Mouse (Mus musculus): ENCODE measurements around the gene Zfp622.
"Not testable (repeated sequence)": the region's sequence is repeated elsewhere in the genome, so short reads cannot be mapped to it uniquely, and the experiment has no call there.

Gene Zfp622

GRCm38 (mm10) chr15:25971596-25971995 lies 12.6 kb upstream of the Zfp622 start:
- DNase-seq (ENCODE audit: low spot score) = no peak

- no peak for DNase-seq (ENCODE audit: low spot score)
Observed at GRCm38 (mm10) chr15:25972758-25973157, 11.4 kb upstream of the Zfp622 start.

- no peak for DNase-seq (ENCODE audit: low spot score)
Observed at GRCm38 (mm10) chr15:25974352-25974751, 9.8 kb upstream of the Zfp622 start.

GRCm38 (mm10) chr15:25975810-25976209 lies 8.4 kb upstream of the Zfp622 start:
- no peak for DNase-seq (ENCODE audit: low spot score)

DNA sequence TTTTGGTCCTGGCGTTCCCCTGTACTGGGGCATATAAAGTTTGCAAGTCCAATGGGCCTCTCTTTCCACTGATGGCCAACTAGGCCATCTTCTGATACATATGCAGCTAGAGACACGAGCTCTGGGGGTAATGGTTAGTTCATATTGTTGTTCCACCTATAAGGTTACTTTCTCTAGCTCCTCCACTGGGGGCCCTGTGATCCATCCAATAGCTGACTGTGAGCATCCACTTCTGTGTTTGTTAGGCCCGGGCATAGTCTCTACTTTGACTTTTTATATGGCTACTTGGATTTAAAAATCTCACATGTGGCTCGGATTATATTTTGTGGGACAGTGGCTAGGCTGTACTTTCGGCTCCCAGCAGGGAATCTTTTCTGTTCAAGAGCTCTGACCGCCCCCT lies 552 bp upstream of the Zfp622 start:
- not testable (repeated sequence) for DNase-seq (ENCODE audit: low spot score)

GRCm38 (mm10) chr15:25984734-25985492 lies 747 bp downstream of the Zfp622 start:
- DNase-seq (ENCODE audit: low spot score) = peak; percentile 9

DNA sequence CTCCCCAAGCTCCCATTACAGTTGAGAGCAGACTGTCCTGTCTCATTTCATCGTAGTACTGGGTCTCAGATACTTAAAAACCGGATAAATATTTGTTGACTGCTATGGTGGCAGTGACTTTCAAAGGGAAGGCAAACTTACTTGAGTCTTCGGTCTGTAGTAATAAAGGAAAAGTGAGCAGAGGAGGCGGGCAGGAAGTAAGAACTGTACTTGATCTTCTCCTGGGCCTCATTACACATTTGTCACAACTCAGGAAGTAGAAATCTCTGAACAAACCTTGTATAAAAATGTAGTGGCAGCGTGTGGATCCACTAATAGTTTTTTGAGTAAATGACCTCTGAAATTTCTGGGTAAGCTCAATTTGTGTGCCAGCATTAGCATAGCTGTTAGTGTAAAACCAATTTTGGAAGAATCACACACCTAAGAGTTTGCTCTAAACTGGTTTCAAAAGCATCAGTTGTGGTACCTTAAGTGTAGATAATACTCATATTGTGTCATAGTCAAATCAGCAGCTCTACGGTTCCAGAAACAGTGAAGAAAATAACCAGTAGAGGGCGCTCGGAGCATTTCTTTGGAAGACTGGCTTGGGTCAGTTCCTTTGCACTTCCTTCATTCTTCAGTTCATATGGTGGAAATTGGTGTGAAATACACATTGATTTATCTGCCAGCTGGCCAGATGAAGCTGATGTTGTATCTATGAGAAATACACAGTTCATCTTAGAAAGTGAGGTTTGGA lies 9.0 kb downstream of the Zfp622 start:
- DNase-seq (ENCODE audit: low spot score) = no peak

GRCm38 (mm10) chr15:25995521-25995920 lies 11.4 kb downstream of the Zfp622 start:
- DNase-seq (ENCODE audit: low spot score) = no peak

- DNase-seq (ENCODE audit: low spot score) = not testable (repeated sequence)
Observed at GRCm38 (mm10) chr15:25999545-25999944, 15.4 kb downstream of the Zfp622 start.

GRCm38 (mm10) chr15:26008621-26009020 lies 24.5 kb downstream of the Zfp622 start:
- DNase-seq (ENCODE audit: low spot score) = no peak

- DNase-seq (ENCODE audit: low spot score) = no peak
Observed at GRCm38 (mm10) chr15:26012891-26013290, 28.7 kb downstream of the Zfp622 start.

DNA sequence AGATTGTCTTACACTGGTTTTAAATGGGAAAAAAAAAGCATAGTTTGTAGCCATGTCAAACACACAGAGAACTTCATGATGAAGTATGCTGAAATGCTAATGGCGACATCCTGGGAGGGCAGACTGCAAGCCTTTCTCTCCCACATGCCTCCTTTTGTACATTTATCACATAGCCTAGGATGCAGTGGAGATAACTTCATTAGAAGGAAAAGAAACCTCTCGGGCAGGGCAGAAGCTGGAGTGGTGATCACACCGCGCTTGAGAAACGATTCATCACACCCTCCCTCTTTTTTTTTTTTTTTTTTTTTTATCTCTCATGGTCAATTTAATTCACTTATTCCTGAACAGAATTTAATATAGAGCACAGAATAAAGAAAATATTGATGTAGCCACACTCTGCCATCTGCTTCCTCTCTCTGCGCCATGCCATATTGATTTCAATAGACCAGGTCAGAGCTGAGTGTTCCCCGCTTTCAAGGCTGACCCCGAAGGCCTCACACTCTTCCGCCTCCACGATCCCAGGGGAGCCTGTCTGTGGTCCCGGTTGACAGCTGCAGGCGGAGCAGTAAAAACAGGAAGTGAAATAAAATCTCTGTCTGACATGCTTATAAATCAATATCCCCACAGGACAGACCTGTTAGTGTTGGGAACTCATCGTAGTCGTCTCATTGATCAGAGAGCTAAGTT lies 32.0 kb downstream of the Zfp622 start:
- DNase-seq (ENCODE audit: low spot score) = no peak

- no peak for DNase-seq (ENCODE audit: low spot score)
Observed at GRCm38 (mm10) chr15:26021721-26022120, 37.6 kb downstream of the Zfp622 start.

GRCm38 (mm10) chr15:26022636-26023035 lies 38.5 kb downstream of the Zfp622 start:
- no peak for DNase-seq (ENCODE audit: low spot score)

DNA sequence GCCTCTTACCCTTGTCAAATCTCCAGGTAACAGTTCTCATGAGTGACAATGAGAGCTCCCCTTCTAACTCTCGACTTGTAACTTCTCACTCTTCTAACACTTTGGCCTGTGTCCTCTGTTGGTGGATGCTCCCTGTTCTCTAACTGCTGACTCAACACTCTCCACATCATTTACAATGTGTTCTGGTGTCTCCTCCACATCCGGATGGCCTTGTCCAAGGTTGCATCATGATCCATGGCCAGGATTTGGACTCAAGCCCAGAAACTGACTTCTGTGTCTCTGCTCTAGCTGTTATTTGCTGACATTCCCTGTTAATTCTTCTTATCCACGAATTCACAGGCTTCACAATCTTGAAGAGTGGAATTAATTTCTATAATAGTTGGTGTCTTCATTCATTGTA lies 47.5 kb downstream of the Zfp622 start:
- DNase-seq (ENCODE audit: low spot score) = no peak

DNA sequence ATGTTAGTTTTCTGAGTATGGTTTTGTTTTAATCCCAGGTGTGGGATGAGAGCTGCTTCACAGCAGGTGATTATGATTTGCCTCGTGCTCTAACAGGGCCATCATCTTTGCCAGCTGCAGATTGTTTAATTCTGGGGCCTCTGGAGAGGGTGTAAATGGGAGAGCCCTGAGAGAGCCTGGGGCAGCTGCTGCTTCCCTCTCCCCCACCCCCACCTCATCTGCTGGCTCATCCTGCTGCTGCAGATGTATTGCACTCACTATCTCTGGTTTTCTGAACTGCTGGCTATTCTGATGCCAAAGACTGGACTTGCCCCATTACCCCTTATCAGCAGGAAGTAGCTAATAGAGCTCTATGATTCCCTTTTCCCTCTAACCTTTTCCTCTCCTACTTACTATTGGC lies 56.4 kb downstream of the Zfp622 start:
- DNase-seq (ENCODE audit: low spot score) = no peak

DNA sequence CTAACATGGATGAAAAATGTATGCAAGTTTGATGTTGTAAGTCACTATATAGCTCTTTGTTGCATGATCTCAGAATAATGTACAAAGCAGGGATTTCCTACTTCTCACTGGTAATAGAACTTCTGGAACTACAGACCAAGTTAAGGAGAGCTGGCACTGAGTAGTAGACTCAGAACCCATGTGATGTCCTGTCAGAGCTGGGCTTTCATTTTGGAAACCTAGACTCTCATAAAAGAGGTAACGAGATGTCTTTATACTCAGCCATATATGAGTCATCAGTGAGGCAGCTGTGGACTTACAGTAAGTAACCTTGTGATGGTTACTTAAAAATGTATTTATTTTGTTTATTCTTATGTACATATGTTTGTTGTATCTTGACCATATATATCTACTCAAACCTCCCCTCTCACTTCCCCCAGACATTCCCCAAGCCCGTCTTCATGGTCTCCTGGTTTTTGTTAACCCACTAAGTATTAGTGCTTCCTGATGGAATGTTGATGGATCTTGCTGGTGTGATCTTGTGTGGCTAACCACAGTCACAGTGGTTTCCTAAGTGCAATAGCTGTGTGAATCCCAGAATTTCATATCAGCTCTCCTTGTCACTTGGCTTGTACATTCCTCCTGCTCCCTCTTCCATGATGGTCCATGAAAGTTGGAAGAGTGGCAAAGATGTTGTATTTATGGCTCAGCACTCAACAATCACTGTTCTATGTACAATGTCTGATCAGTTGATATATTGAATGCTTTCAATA lies 57.2 kb downstream of the Zfp622 start:
- DNase-seq (ENCODE audit: low spot score) = no peak

Data from ovary, postnatal 36 days (tissue).